Mouse (Mus musculus): Measurements from ENCODE around the gene Neurl1a.

The Neurl1a gene

GRCm38 (mm10) chr19:47216766-47217165, 38.1 kb downstream of the Neurl1a start:
- DNase-seq, result no peak

- no peak for DNase-seq
Observed at GRCm38 (mm10) chr19:47219622-47220021, 41.0 kb downstream of the Neurl1a start.

- no peak for DNase-seq
Observed at GRCm38 (mm10) chr19:47220232-47220631, 41.6 kb downstream of the Neurl1a start.

- DNase-seq, result no peak
Observed at GRCm38 (mm10) chr19:47221006-47221405, 42.4 kb downstream of the Neurl1a start.

- DNase-seq, result peak; percentile 57 to 64
Observed at GRCm38 (mm10) chr19:47221500-47222153, 43.0 kb downstream of the Neurl1a start.

GRCm38 (mm10) chr19:47222154-47222840, 43.7 kb downstream of the Neurl1a start:
- DNase-seq, result peak; percentile 85 to 88

GRCm38 (mm10) chr19:47222841-47223557, 44.4 kb downstream of the Neurl1a start:
- DNase-seq, result peak; percentile 47 to 70

GRCm38 (mm10) chr19:47224743-47225142, 46.1 kb downstream of the Neurl1a start:
- no peak for DNase-seq

- peak; percentile 67 to 75 for DNase-seq
Observed at GRCm38 (mm10) chr19:47225791-47226190, 47.2 kb downstream of the Neurl1a start.

GRCm38 (mm10) chr19:47228725-47229252, 50.2 kb downstream of the Neurl1a start:
- peak; percentile 86 to 87 for DNase-seq

GRCm38 (mm10) chr19:47229461-47229860, 50.8 kb downstream of the Neurl1a start:
- peak; percentile 83 to 86 for DNase-seq

- no peak for DNase-seq
Observed at GRCm38 (mm10) chr19:47230082-47230481, 51.5 kb downstream of the Neurl1a start.

- DNase-seq, result no peak
Observed at GRCm38 (mm10) chr19:47230682-47231081, 52.1 kb downstream of the Neurl1a start.

GRCm38 (mm10) chr19:47231389-47231788, 52.8 kb downstream of the Neurl1a start:
- DNase-seq, result no peak

GRCm38 (mm10) chr19:47232077-47232865, 53.7 kb downstream of the Neurl1a start:
- no peak for DNase-seq

- DNase-seq, result peak in 1 of 2 experiments; percentile 67
Observed at GRCm38 (mm10) chr19:47233087-47233486, 54.5 kb downstream of the Neurl1a start.

GRCm38 (mm10) chr19:47240076-47240475, 61.5 kb downstream of the Neurl1a start:
- DNase-seq, result no peak

GRCm38 (mm10) chr19:47240957-47241356, 62.3 kb downstream of the Neurl1a start:
- no peak for DNase-seq

- no peak for DNase-seq
Observed at GRCm38 (mm10) chr19:47242227-47242626, 63.6 kb downstream of the Neurl1a start.

GRCm38 (mm10) chr19:47245512-47245911, 66.9 kb downstream of the Neurl1a start:
- DNase-seq, result no peak

GRCm38 (mm10) chr19:47247791-47248190, 69.2 kb downstream of the Neurl1a start:
- DNase-seq, result no peak

- no peak for DNase-seq
Observed at GRCm38 (mm10) chr19:47248296-47248695, 69.7 kb downstream of the Neurl1a start.
